22 mouse cellular contexts compared by ENCODE assay signal in the genomic region with DNA sequence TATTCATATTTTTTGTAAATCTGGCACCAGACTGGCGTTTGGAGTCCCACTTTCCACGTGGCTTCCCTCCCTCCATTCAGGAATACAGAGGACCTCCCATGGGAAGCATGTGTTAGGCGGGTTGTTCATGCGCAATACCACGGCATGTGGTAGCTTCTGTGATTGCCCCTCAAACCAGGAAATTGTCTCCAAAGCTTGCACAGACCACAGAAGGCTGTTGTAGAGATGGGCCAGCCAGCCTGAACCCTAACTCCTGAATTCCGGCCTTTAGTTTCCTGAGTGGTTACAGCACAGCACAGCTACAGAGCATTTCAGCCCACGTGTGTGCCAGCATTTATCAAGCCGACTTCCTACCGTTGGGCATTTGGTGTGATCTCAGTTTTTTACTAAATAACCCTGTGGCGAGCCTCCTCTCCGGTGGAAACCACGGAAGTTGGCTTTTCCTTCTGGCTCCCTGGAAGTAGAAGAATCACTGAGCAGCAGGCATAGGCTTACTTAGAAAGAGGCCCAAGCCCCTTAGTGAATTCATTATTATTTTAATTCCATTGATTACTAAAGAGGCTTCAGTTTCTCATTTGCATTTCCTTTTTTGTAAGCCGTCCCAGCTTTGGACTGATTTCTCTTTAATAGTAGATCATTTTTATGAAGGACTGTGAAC. TPM values are rescaled to one million over a fixed set of nuclear protein-coding genes. Genes with fewer than 3 reads are reported as not detected.
A peak's percentile ranks its signal among the peaks of the same experiment; 100 is the strongest.
DNase-seq lines count a peak whose midpoint lies in the region; ATAC-seq and TF ChIP-seq lines count a peak whose summit lies in the region.
"Had no signal": no experiment of that assay in that cellular context is flagged by ENCODE, and none has a peak within 500 bp of the region (broad histone marks: within the 10 kb centered on the region; RNA-seq: fewer than 3 reads in every experiment).

No protein-coding gene starts in this region.

- no peaks in the 10 kb centered on the region for H3K4me1 ChIP-seq in embryonic facial prominence, embryonic 15.5 days
- peaks cover 13% of the 10 kb centered on the region for H3K4me1 ChIP-seq in forebrain, embryonic 15.5 days
- 0 out of 2 replicates have a peak, but pooled peaks cover 3% of the 10 kb centered on the region for H3K4me1 ChIP-seq in midbrain, embryonic 14.5 days (ENCODE audit: control insufficient read depth, insufficient read depth, low read length)
- no peaks in the 10 kb centered on the region for H3K4me1 ChIP-seq in lung, adult 2 months (ENCODE audit: control insufficient read depth, insufficient read depth, low read length)
- no peaks in the 10 kb centered on the region for H3K4me1 ChIP-seq in kidney, embryonic 16.5 days (ENCODE audit: insufficient read depth, low read length)
- H3K4me1 ChIP-seq: embryonic facial prominence, embryonic 12.5 days; liver, embryonic 15.5 days; neural tube, embryonic 12.5 days had no signal

- WGBS in embryonic facial prominence, embryonic 15.5 days = 54% methylated on average over 13 of the region's 13 CpGs
- WGBS in forebrain, embryonic 15.5 days = 18% methylated on average over 13 of the region's 13 CpGs
- WGBS in midbrain, embryonic 14.5 days = 37% methylated on average over 13 of the region's 13 CpGs
- WGBS in lung, adult 2 months = 48% methylated on average over 13 of the region's 13 CpGs
- 66% methylated on average over 13 of the region's 13 CpGs for WGBS in kidney, embryonic 16.5 days

- no peak overlapping the region for H3K4me2 ChIP-seq in embryonic facial prominence, embryonic 15.5 days (replicated peaks)
- H3K4me2 ChIP-seq in forebrain, embryonic 15.5 days (replicated peaks) = no peak overlapping the region
- H3K4me2 ChIP-seq in midbrain, embryonic 14.5 days (ENCODE audit: low read length) = no peak overlapping the region
- no peak overlapping the region for H3K4me2 ChIP-seq in kidney, embryonic 16.5 days (replicated peaks; ENCODE audit: low read depth, low read length)
- H3K4me2 ChIP-seq: embryonic facial prominence, embryonic 12.5 days; liver, embryonic 15.5 days; neural tube, embryonic 12.5 days had no signal

- TF ChIP-seq POLR2A in lung, adult 2 months (IDR thresholded peaks at IDR 0.05; ENCODE audit: borderline replicate concordance, extremely low read depth, low read depth, low read length) = no peak

- no peaks in the 10 kb centered on the region for H3K9me3 ChIP-seq in embryonic facial prominence, embryonic 15.5 days (replicated peaks)
- no peaks in the 10 kb centered on the region for H3K9me3 ChIP-seq in forebrain, embryonic 15.5 days
- H3K9me3 ChIP-seq in midbrain, embryonic 14.5 days (ENCODE audit: control insufficient read depth, low read length) = no peaks in the 10 kb centered on the region
- no peaks in the 10 kb centered on the region for H3K9me3 ChIP-seq in kidney, embryonic 16.5 days (ENCODE audit: low read length)
- H3K9me3 ChIP-seq: embryonic facial prominence, embryonic 12.5 days; liver, embryonic 15.5 days; neural tube, embryonic 12.5 days had no signal

- peak; percentile 19 for DNase-seq in left cerebral cortex, postnatal 4 days
- DNase-seq in left cerebral cortex, adult 9 months (ENCODE audit: low spot score in 2 of 2) = no peak
- DNase-seq in midbrain, embryonic 14.5 days = peak; percentile 57
- DNase-seq in lung, adult 2 months = no peak
- DNase-seq: cerebellum, adult 11 months; kidney, adult 2 months; kidney, postnatal 36 days; layer of hippocampus, adult 9-11 months; lung, postnatal 4 days; right cerebral cortex, postnatal 25 days; thymus, postnatal 14 days had no signal

- H3K36me3 ChIP-seq in embryonic facial prominence, embryonic 15.5 days = peaks cover 18% of the 10 kb centered on the region
- H3K36me3 ChIP-seq in forebrain, embryonic 15.5 days = peaks cover 14% of the 10 kb centered on the region
- peaks cover 20% of the 10 kb centered on the region for H3K36me3 ChIP-seq in midbrain, embryonic 14.5 days (ENCODE audit: control insufficient read depth, insufficient read depth, low read length)
- H3K36me3 ChIP-seq in kidney, embryonic 16.5 days (ENCODE audit: insufficient read depth, low read length) = peaks cover 14% of the 10 kb centered on the region; the same call in 1 of the 2 replicates

- H3K9ac ChIP-seq in embryonic facial prominence, embryonic 15.5 days = no peak overlapping the region
- no peak overlapping the region for H3K9ac ChIP-seq in forebrain, embryonic 15.5 days (replicated peaks)
- no peak overlapping the region for H3K9ac ChIP-seq in midbrain, embryonic 14.5 days (replicated peaks; ENCODE audit: low read length)
- no peak overlapping the region for H3K9ac ChIP-seq in kidney, embryonic 16.5 days (replicated peaks; ENCODE audit: low read length)
- H3K9ac ChIP-seq: embryonic facial prominence, embryonic 12.5 days; liver, embryonic 15.5 days; neural tube, embryonic 12.5 days had no signal

- ATAC-seq in embryonic facial prominence, embryonic 15.5 days (ENCODE audit: insufficient number of reproducible peaks, low FRiP score, low TSS enrichment, low read depth) = no peak; the same call in 1 of the 2 replicates
- peak; percentile 75 for ATAC-seq in forebrain, embryonic 15.5 days (replicated peaks)
- ATAC-seq in midbrain, embryonic 14.5 days (ENCODE audit: low FRiP score, low TSS enrichment) = no peak
- ATAC-seq in kidney, embryonic 16.5 days (ENCODE audit: low FRiP score, low TSS enrichment) = no peak

- H3K27ac ChIP-seq in embryonic facial prominence, embryonic 15.5 days (replicated peaks) = 0 out of 2 replicates have a peak overlapping the region, but pooled peaks have one; percentile 17
- peak overlapping the region; percentile 67 for H3K27ac ChIP-seq in forebrain, embryonic 15.5 days (replicated peaks)
- no peak overlapping the region for H3K27ac ChIP-seq in midbrain, embryonic 14.5 days (replicated peaks; ENCODE audit: low read depth, low read length)
- no peak overlapping the region for H3K27ac ChIP-seq in kidney, embryonic 16.5 days (ENCODE audit: low read length)
- H3K27ac ChIP-seq: embryonic facial prominence, embryonic 12.5 days; liver, embryonic 15.5 days; neural tube, embryonic 12.5 days had no signal

- no peak for TF ChIP-seq CTCF in lung, adult 2 months (IDR thresholded peaks at IDR 0.05; ENCODE audit: insufficient read depth, low read length)

- no peak overlapping the region for H3K4me3 ChIP-seq in embryonic facial prominence, embryonic 15.5 days (replicated peaks)
- no peak overlapping the region for H3K4me3 ChIP-seq in forebrain, embryonic 15.5 days
- H3K4me3 ChIP-seq in midbrain, embryonic 14.5 days (replicated peaks; ENCODE audit: low read depth, low read length) = no peak overlapping the region
- no peak overlapping the region for H3K4me3 ChIP-seq in lung, adult 2 months (replicated peaks; ENCODE audit: extremely low read depth, low read depth, low read length)
- H3K4me3 ChIP-seq in kidney, embryonic 16.5 days (ENCODE audit: low read length) = no peak overlapping the region
- H3K4me3 ChIP-seq: embryonic facial prominence, embryonic 12.5 days; liver, embryonic 15.5 days; neural tube, embryonic 12.5 days had no signal

- no peaks in the 10 kb centered on the region for H3K27me3 ChIP-seq in embryonic facial prominence, embryonic 15.5 days
- H3K27me3 ChIP-seq in forebrain, embryonic 15.5 days = no peaks in the 10 kb centered on the region
- no peaks in the 10 kb centered on the region for H3K27me3 ChIP-seq in midbrain, embryonic 14.5 days (ENCODE audit: control insufficient read depth, insufficient read depth, low read length)
- no peaks in the 10 kb centered on the region for H3K27me3 ChIP-seq in kidney, embryonic 16.5 days (ENCODE audit: insufficient read depth, low read length)
- H3K27me3 ChIP-seq: embryonic facial prominence, embryonic 12.5 days; liver, embryonic 15.5 days; neural tube, embryonic 12.5 days had no signal

- intact Hi-C loops in left cerebral cortex, postnatal 4 days (cut with DNase I) = no loop called here

RNA-seq across cellular contexts. Expression of gene Pdrg1, which starts 11.4 kb away (rescaled TPM):
- 10 to 100 TPM; 91.7 to 92.5 TPM for total RNA-seq in left cerebral cortex, postnatal 4 days (2021)
- 144 and 151 TPM in 2 replicates for polyA plus RNA-seq in embryonic facial prominence, embryonic 15.5 days (2015; fragmentation: Nextera tagmentation; extraction: Ambion mirVana)
- polyA plus RNA-seq in forebrain, embryonic 15.5 days (2015; fragmentation: Nextera tagmentation; extraction: Ambion mirVana) = 188 and 189 TPM in 2 replicates
- polyA plus RNA-seq in midbrain, embryonic 14.5 days (2014; fragmentation: Nextera tagmentation; extraction: Ambion mirVana) = 117 and 177 TPM in 2 replicates
- 39.9 and 61.9 TPM in 2 replicates for polyA plus RNA-seq in lung, adult 2 months (2012; rRNA removed)
- 115 and 130 TPM in 2 replicates for polyA plus RNA-seq in kidney, embryonic 16.5 days (2015; fragmentation: Nextera tagmentation; extraction: Ambion mirVana)

RNA-seq across cellular contexts. Expression of gene Xkr7, which starts 27.8 kb away (rescaled TPM):
- 10 to 100 TPM; 23.2 to 23.4 TPM for total RNA-seq in left cerebral cortex, postnatal 4 days (2021)
- polyA plus RNA-seq in embryonic facial prominence, embryonic 15.5 days (2015; fragmentation: Nextera tagmentation; extraction: Ambion mirVana) = not detected in 2 replicates
- polyA plus RNA-seq in forebrain, embryonic 15.5 days (2015; fragmentation: Nextera tagmentation; extraction: Ambion mirVana) = 1.9 and 2.0 TPM in 2 replicates
- polyA plus RNA-seq in midbrain, embryonic 14.5 days (2014; fragmentation: Nextera tagmentation; extraction: Ambion mirVana) = 1.0 and 2.1 TPM in 2 replicates
- 0.03 TPM in 1 of 2 replicates, not detected in the other for polyA plus RNA-seq in lung, adult 2 months (2012; rRNA removed)
- not detected in 2 replicates for polyA plus RNA-seq in kidney, embryonic 16.5 days (2015; fragmentation: Nextera tagmentation; extraction: Ambion mirVana)
- total RNA-seq: gastrocnemius, adult 8-10 months; heart, adult 8-10 months; monocyte, adult 5-6 weeks had no signal
- polyA plus RNA-seq: heart, embryonic 16.5 days; kidney, adult 2 months; liver, embryonic 15.5 days; stomach, embryonic 16.5 days had no signal

RNA-seq across cellular contexts. Expression of gene Ttll9, which starts 41.5 kb away (rescaled TPM):
- total RNA-seq in left cerebral cortex, postnatal 4 days (2021) = 1 to 10 TPM; 3.3 to 5.2 TPM
- 1.2 and 4.3 TPM in 2 replicates for polyA plus RNA-seq in embryonic facial prominence, embryonic 15.5 days (2015; fragmentation: Nextera tagmentation; extraction: Ambion mirVana)
- polyA plus RNA-seq in forebrain, embryonic 15.5 days (2015; fragmentation: Nextera tagmentation; extraction: Ambion mirVana) = 2.3 and 3.0 TPM in 2 replicates
- polyA plus RNA-seq in midbrain, embryonic 14.5 days (2014; fragmentation: Nextera tagmentation; extraction: Ambion mirVana) = 5.3 and 7.1 TPM in 2 replicates
- 3.4 and 3.8 TPM in 2 replicates for polyA plus RNA-seq in lung, adult 2 months (2012; rRNA removed)
- 1.2 and 1.3 TPM in 2 replicates for polyA plus RNA-seq in kidney, embryonic 16.5 days (2015; fragmentation: Nextera tagmentation; extraction: Ambion mirVana)
- total RNA-seq: gastrocnemius, adult 8-10 months; heart, adult 8-10 months; monocyte, adult 5-6 weeks had no signal

RNA-seq across cellular contexts. Expression of gene Dusp15, which starts 52.3 kb away (rescaled TPM):
- total RNA-seq in left cerebral cortex, postnatal 4 days (2021) = 10 to 100 TPM; 18.3 to 22.2 TPM
- polyA plus RNA-seq in embryonic facial prominence, embryonic 15.5 days (2015; fragmentation: Nextera tagmentation; extraction: Ambion mirVana) = 0.29 and 0.53 TPM in 2 replicates
- 7.1 and 7.3 TPM in 2 replicates for polyA plus RNA-seq in forebrain, embryonic 15.5 days (2015; fragmentation: Nextera tagmentation; extraction: Ambion mirVana)
- polyA plus RNA-seq in midbrain, embryonic 14.5 days (2014; fragmentation: Nextera tagmentation; extraction: Ambion mirVana) = 7.3 and 16.7 TPM in 2 replicates
- polyA plus RNA-seq in lung, adult 2 months (2012; rRNA removed) = 0.37 and 0.60 TPM in 2 replicates
- polyA plus RNA-seq in kidney, embryonic 16.5 days (2015; fragmentation: Nextera tagmentation; extraction: Ambion mirVana) = 3.1 TPM in 2 replicates
- total RNA-seq: heart, adult 8-10 months; monocyte, adult 5-6 weeks had no signal
- polyA plus RNA-seq: liver, embryonic 15.5 days had no signal

Comparison
In these comparisons a context has a peak if more than half of its experiments do, and no peak if none do; other contexts are left out.
1. DNase-seq: peak in left cerebral cortex, postnatal 4 days (single experiment) and midbrain, embryonic 14.5 days (single experiment); none in left cerebral cortex, adult 9 months (0 of 2) and lung, adult 2 months (single experiment).
2. H3K27ac ChIP-seq: peak in embryonic facial prominence, embryonic 15.5 days (single experiment) and forebrain, embryonic 15.5 days (single experiment); none in midbrain, embryonic 14.5 days (single experiment) and kidney, embryonic 16.5 days (single experiment).